Mouse (Mus musculus) left cerebral cortex, adult 8-10 months (tissue): ENCODE results near the gene Srsf9. TPM values are rescaled to one million over a fixed set of nuclear protein-coding genes. Genes with fewer than 3 reads are reported as not detected.
"Not testable (repeated sequence)": the region's sequence is repeated elsewhere in the genome, so short reads cannot be mapped to it uniquely, and the experiment has no call there.

Experiments
- DNase-seq, 2 experiments: peaks; one replicate each; pipeline ENCODE4 v3.0.0; 2022; ENCODE audit warnings: low spot score in 2 of 2
- total RNA-seq, 4 experiments: library from RNA; stranded (reverse); gene quantifications; 2 replicates each; pipeline ENCODE4 v1.2.4; 2022

The Srsf9 gene
- total RNA-seq, 4 experiments from 2014 or later, result 55.2 to 70.1 (median 64.6) TPM

- no peak for DNase-seq
Observed at GRCm38 (mm10) chr5:115364782-115365181, 37.8 kb downstream of the Srsf9 start.

GRCm38 (mm10) chr5:115371736-115372135 lies 44.8 kb downstream of the Srsf9 start:
- no peak for DNase-seq

DNA sequence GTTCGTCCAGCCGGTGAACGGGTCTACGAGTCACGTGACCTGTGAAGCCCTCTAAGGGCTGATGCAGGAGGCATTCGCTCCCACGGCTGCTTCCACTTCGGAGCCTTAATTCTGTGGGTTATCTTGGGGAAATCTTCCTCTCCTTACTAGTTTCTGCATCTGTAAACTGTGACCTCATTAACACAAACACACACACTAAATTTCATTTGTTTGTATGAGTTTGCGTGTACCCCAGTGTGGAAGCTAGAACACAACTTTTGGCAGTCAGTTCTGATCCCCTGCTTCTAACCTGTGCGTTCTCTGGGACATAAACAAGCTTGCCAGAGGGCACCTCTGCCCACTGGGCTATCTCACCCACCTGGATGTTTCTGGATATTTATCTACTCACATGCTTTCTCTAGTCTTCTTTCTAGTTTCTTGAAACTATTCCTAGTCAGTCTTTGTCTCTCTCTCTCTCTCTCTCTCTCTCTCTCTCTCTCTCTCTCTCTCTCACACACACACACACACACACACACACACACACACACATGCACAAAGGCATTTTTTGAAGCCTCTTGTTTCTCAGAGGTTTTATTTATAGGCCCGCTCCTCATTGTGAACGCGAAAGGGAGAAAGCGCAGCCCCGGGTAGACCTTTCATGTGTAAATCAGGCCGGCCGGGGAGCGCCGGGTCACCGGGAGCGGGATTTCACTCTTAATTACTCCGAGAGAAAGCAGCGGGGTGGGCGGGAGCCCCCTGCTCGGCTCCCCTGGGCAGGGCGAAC lies 46.6 kb downstream of the Srsf9 start:
- DNase-seq, result peak in 1 of 2 experiments; percentile 39

- no peak for DNase-seq
Observed at GRCm38 (mm10) chr5:115374204-115374820, 47.3 kb downstream of the Srsf9 start.

GRCm38 (mm10) chr5:115375436-115375835 lies 48.5 kb downstream of the Srsf9 start:
- no peak for DNase-seq

DNA sequence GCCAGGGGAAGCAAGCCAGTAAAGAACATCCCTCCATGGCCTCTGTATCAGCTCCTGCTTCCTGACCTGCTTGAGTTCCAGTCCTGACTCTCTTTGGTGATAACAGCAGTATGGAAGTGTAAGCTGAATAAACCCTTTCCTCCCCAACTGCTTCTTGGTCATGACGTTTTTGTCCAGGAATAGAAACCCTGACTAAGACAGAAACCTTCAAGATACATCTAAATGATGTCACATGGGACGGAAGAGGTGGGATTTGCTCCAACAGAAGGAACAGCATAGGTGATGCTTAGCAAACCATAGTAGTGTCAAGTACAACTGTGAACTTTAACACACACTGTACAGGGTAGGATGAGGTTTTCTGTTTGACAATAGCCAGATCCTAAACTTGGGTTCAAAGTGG lies 51.9 kb downstream of the Srsf9 start:
- not testable (repeated sequence) for DNase-seq

Other genes with a start within 250 kb of the Srsf9 start
- gene Gm10401, start 228.9 kb upstream of the Srsf9 start, total RNA-seq, result not detected
- gene Acads, start 207.8 kb upstream of the Srsf9 start, total RNA-seq, result 1 to 10 TPM; 7.8 to 9.2 (median 8.9) TPM
- 10 to 100 TPM; 21.2 to 26.9 (median 24.2) TPM for gene Unc119b, start 192.2 kb upstream of the Srsf9 start, total RNA-seq
- gene Mlec, start 169.0 kb upstream of the Srsf9 start, total RNA-seq, result 10 to 100 TPM; 66.1 to 84.8 (median 72.3) TPM
- 100 to 1,000 TPM; 228 to 252 (median 243) TPM for gene Cabp1, start 132.8 kb upstream of the Srsf9 start, total RNA-seq
- gene Pop5, start 91.3 kb upstream of the Srsf9 start, total RNA-seq, result 10 to 100 TPM; 72.0 to 91.4 (median 77.3) TPM
- gene Rnf10, start 54.3 kb upstream of the Srsf9 start, total RNA-seq, result 100 to 1,000 TPM; 216 to 259 (median 243) TPM
- 10 to 100 TPM; 40.4 to 43.6 (median 42.2) TPM for gene Coq5, start 47.5 kb upstream of the Srsf9 start, total RNA-seq
- gene Dynll1, start 26.2 kb upstream of the Srsf9 start, total RNA-seq, result 100 to 1,000 TPM; 550 to 617 (median 573) TPM
- 10 to 100 TPM; 19.2 to 21.4 (median 20.2) TPM for gene Gatc, start 14.0 kb downstream of the Srsf9 start, total RNA-seq
- gene Triap1, start 14.0 kb downstream of the Srsf9 start, total RNA-seq, result 10 to 100 TPM; 20.7 to 24.6 (median 22.5) TPM
- gene Cox6a1, start 21.8 kb downstream of the Srsf9 start, total RNA-seq, result 100 to 1,000 TPM; 686 to 806 (median 740) TPM
- 10 to 100 TPM; 43.2 to 58.9 (median 51.0) TPM for gene Msi1, start 102.4 kb downstream of the Srsf9 start, total RNA-seq
- gene Pla2g1b, start 139.1 kb downstream of the Srsf9 start, total RNA-seq, result not detected
- 10 to 100 TPM; 27.1 to 38.6 (median 33.1) TPM for gene Sirt4, start 157.5 kb downstream of the Srsf9 start, total RNA-seq
- gene Pxn, start 179.5 kb downstream of the Srsf9 start, total RNA-seq, result 10 to 100 TPM; 18.3 to 27.8 (median 22.9) TPM
- 100 to 1,000 TPM; 188 to 223 (median 203) TPM for gene Rplp0, start 232.3 kb downstream of the Srsf9 start, total RNA-seq
- gene Gcn1l1, start 238.1 kb downstream of the Srsf9 start, total RNA-seq, result 10 to 100 TPM; 60.7 to 71.6 (median 61.4) TPM